Mouse (Mus musculus) lung, postnatal 0 days (tissue): Measurements from ENCODE around the gene Fmnl1. TPM values are rescaled to one million over a fixed set of nuclear protein-coding genes. Genes with fewer than 3 reads are reported as not detected.

Experiments
- ATAC-seq: fragments of 200-750 bp; cut with Nextera tagmentation; 2 replicates; pipeline ENCODE4 v1.8.0; 2017; ENCODE audit warnings: moderate library complexity
- DNase-seq: peaks from one replicate; pipeline ENCODE4 v3.0.0-alpha.2; 2016; ENCODE audit warnings: low spot score
- H3K27ac ChIP-seq: fragments of 300-500 bp; sonication (generic); 2 replicates; pipeline ENCODE4 v1.5.1; 2014; ENCODE audit warnings: antibody characterized with exemption, mild to moderate bottlenecking, low read length, mixed read lengths
- H3K27me3 ChIP-seq: fragments of 300-500 bp; sonication (generic); replicated peaks from 2 replicates; pipeline ENCODE4 v1.6.1; 2014; ENCODE audit warnings: low read length, mixed read lengths; ENCODE audit not compliant: insufficient read depth
- H3K36me3 ChIP-seq: fragments of 300-500 bp; sonication (generic); 2 replicates; pipeline ENCODE4 v1.6.1; 2014; ENCODE audit warnings: low read length, mixed read lengths; ENCODE audit not compliant: insufficient read depth
- H3K4me1 ChIP-seq: fragments of 300-500 bp; sonication (generic); 2 replicates; pipeline ENCODE4 v1.6.1; 2014; ENCODE audit warnings: antibody characterized with exemption, low read depth, low read length, mixed read lengths; ENCODE audit not compliant: insufficient read depth
- H3K4me2 ChIP-seq: fragments of 300-500 bp; sonication (generic); replicated peaks from 2 replicates; pipeline ENCODE4 v1.6.1; 2014; ENCODE audit warnings: low read depth, mild to moderate bottlenecking, low read length, moderate library complexity, mixed read lengths
- H3K4me3 ChIP-seq: fragments of 300-500 bp; sonication (generic); 2 replicates; pipeline ENCODE4 v1.5.1; 2014; ENCODE audit warnings: low read depth, low read length
- H3K9ac ChIP-seq: fragments of 300-500 bp; sonication (generic); replicated peaks from 2 replicates; pipeline ENCODE4 v1.6.1; 2014; ENCODE audit warnings: low read depth, mild to moderate bottlenecking
- H3K9me3 ChIP-seq: fragments of 300-500 bp; sonication (generic); 2 replicates; pipeline ENCODE4 v1.6.1; 2016; ENCODE audit warnings: low read length, mixed read lengths
- CTCF ChIP-seq: IDR thresholded peaks from 2 replicates; pipeline ENCODE4 v1.5.1; 2016; ENCODE audit warnings: antibody characterized with exemption, mild to moderate bottlenecking
- EP300 ChIP-seq: IDR thresholded peaks from 2 replicates; pipeline ENCODE4 v1.6.1; 2016; ENCODE audit warnings: antibody characterized with exemption, mild to moderate bottlenecking, control low read depth
- WGBS: fragments of 180-500 bp; shearing (Covaris S2); extraction: QIAGEN DNeasy Blood & Tissue Kit; methylation state at CpG from one replicate; pipeline ENCODE4 v1.1.7; 2014; 5-methylcytosine and 5-hydroxymethylcytosine counted together
- polyA plus RNA-seq: library from polyadenylated mRNA; unstranded; fragments of >200 nt; fragmentation: Nextera tagmentation; extraction: Ambion mirVana; gene quantifications from 2 replicates; pipeline ENCODE4 v1.2.1, GENCODE M21; 2015

The Fmnl1 gene
- polyA plus RNA-seq, 1 experiment from 2014 or later: 4.1 TPM

GRCm38 (mm10) chr11:103169664-103170063, 1.2 kb upstream of the Fmnl1 start:
- Histone ChIP-seq H3K36me3 (no peaks in the 10 kb centered on the region), H3K4me1 (0 out of 2 replicates have a peak, but pooled peaks cover 2% of the 10 kb centered on the region), H3K27me3 (peaks cover 19% of the 10 kb centered on the region), H3K4me3 (no peak overlapping the region), H3K4me2 (no peak overlapping the region), H3K9me3 (no peaks in the 10 kb centered on the region), H3K27ac (no peak overlapping the region), H3K9ac (no peak overlapping the region)
- ATAC-seq (no peak), DNase-seq (no peak)
- WGBS: 83% methylated on average over 5 of the region's 5 CpGs
- TF ChIP-seq CTCF (no peak), EP300 (no peak)

- peak overlapping the region; percentile 53; the same call in 1 of the 2 replicates for H3K4me3 ChIP-seq
- 41% methylated on average over 3 of the region's 3 CpGs for WGBS
- peaks cover 19% of the 10 kb centered on the region for H3K27me3 ChIP-seq
- H3K36me3 ChIP-seq: no peaks in the 10 kb centered on the region
- no peaks in the 10 kb centered on the region for H3K9me3 ChIP-seq
- TF ChIP-seq EP300 (no peak), CTCF (no peak)
- DNase-seq (no peak), ATAC-seq (no peak)
- no peak overlapping the region for H3K9ac ChIP-seq
- peak overlapping the region; percentile 95 for H3K4me2 ChIP-seq
- H3K4me1 ChIP-seq: 0 out of 2 replicates have a peak, but pooled peaks cover 2% of the 10 kb centered on the region
- H3K27ac ChIP-seq: no peak overlapping the region
Observed at GRCm38 (mm10) chr11:103170111-103170493, 805 bp upstream of the Fmnl1 start.

- Histone ChIP-seq H3K4me2 (peak overlapping the region; percentile 95), H3K27ac (0 out of 2 replicates have a peak overlapping the region, but pooled peaks have one; percentile 14), H3K4me1 (0 out of 2 replicates have a peak, but pooled peaks cover 2% of the 10 kb centered on the region), H3K9ac (peak overlapping the region; percentile 34; the same call in 1 of the 2 replicates), H3K36me3 (no peaks in the 10 kb centered on the region), H3K4me3 (peak overlapping the region; percentile 53), H3K9me3 (no peaks in the 10 kb centered on the region), H3K27me3 (peaks cover 19% of the 10 kb centered on the region)
- WGBS: 4% methylated on average over 23 of the region's 23 CpGs
- TF ChIP-seq EP300 (no peak), CTCF (no peak)
- no peak for DNase-seq
- no peak for ATAC-seq
Observed at GRCm38 (mm10) chr11:103171286-103171620, 346 bp downstream of the Fmnl1 start.

- Histone ChIP-seq H3K4me3 (peak overlapping the region; percentile 53), H3K27me3 (peaks cover 19% of the 10 kb centered on the region), H3K4me2 (peak overlapping the region; percentile 95; the same call in 1 of the 2 replicates), H3K9me3 (no peaks in the 10 kb centered on the region), H3K27ac (0 out of 2 replicates have a peak overlapping the region, but pooled peaks have one; percentile 14), H3K9ac (no peak overlapping the region), H3K4me1 (0 out of 2 replicates have a peak, but pooled peaks cover 2% of the 10 kb centered on the region), H3K36me3 (no peaks in the 10 kb centered on the region)
- ATAC-seq (no peak), DNase-seq (no peak)
- WGBS: 53% methylated on average over 9 of the region's 9 CpGs
- TF ChIP-seq CTCF: no peak
Observed at GRCm38 (mm10) chr11:103171703-103172391, 940 bp downstream of the Fmnl1 start.

GRCm38 (mm10) chr11:103172392-103173040, 1.6 kb downstream of the Fmnl1 start:
- Histone ChIP-seq H3K36me3 (no peaks in the 10 kb centered on the region), H3K4me3 (no peak overlapping the region), H3K4me1 (0 out of 2 replicates have a peak, but pooled peaks cover 2% of the 10 kb centered on the region), H3K9ac (no peak overlapping the region), H3K4me2 (peak overlapping the region; percentile 14; the same call in 1 of the 2 replicates), H3K27ac (no peak overlapping the region), H3K27me3 (peaks cover 19% of the 10 kb centered on the region), H3K9me3 (no peaks in the 10 kb centered on the region)
- DNase-seq (no peak), ATAC-seq (no peak)
- 70% methylated on average over 6 of the region's 6 CpGs for WGBS
- TF ChIP-seq EP300: no peak
- TF ChIP-seq CTCF: no peak

- TF ChIP-seq CTCF: no peak
- TF ChIP-seq EP300: no peak
Observed at GRCm38 (mm10) chr11:103173041-103173770, 2.3 kb downstream of the Fmnl1 start.

More at GRCm38 (mm10) chr11:103173041-103173770, 2.3 kb downstream of the Fmnl1 start:
- Histone ChIP-seq H3K4me2 (peak overlapping the region; percentile 14; the same call in 1 of the 2 replicates), H3K4me1 (0 out of 2 replicates have a peak, but pooled peaks cover 2% of the 10 kb centered on the region), H3K27me3 (peaks cover 19% of the 10 kb centered on the region), H3K9ac (no peak overlapping the region), H3K9me3 (no peaks in the 10 kb centered on the region), H3K27ac (no peak overlapping the region), H3K36me3 (no peaks in the 10 kb centered on the region), H3K4me3 (no peak overlapping the region; the same call in 1 of the 2 replicates)
- WGBS: 73% methylated on average over 7 of the region's 7 CpGs
- no peak for ATAC-seq
- DNase-seq: no peak
